Mouse (Mus musculus) stomach, postnatal 0 days (tissue): ENCODE measurements around the gene Sgsm3. TPM values are rescaled to one million over a fixed set of nuclear protein-coding genes. Genes with fewer than 3 reads are reported as not detected.
A peak's percentile ranks its signal among the peaks of the same experiment; 100 is the strongest.

Experiments
- ATAC-seq: fragments of 200-750 bp; cut with Nextera tagmentation; 2 replicates; pipeline ENCODE4 v1.8.0; 2017; ENCODE audit not compliant: low FRiP score, low TSS enrichment
- DNase-seq: peaks from one replicate; pipeline ENCODE4 v3.0.0-alpha.2; 2016; ENCODE audit warnings: low spot score
- H3K27ac ChIP-seq: fragments of 300-500 bp; sonication (generic); replicated peaks from 2 replicates; pipeline ENCODE4 v1.5.1; 2014; ENCODE audit warnings: mild to moderate bottlenecking, control low read depth
- H3K27me3 ChIP-seq: fragments of 300-500 bp; sonication (generic); 2 replicates; pipeline ENCODE4 v1.6.1; 2014; ENCODE audit warnings: low read length; ENCODE audit not compliant: control insufficient read depth, insufficient read depth
- H3K36me3 ChIP-seq: fragments of 300-500 bp; sonication (generic); 2 replicates; pipeline ENCODE4 v1.6.1; 2014; ENCODE audit warnings: low read length, mixed read lengths; ENCODE audit not compliant: control insufficient read depth, insufficient read depth
- H3K4me1 ChIP-seq: fragments of 300-500 bp; sonication (generic); replicated peaks from 2 replicates; pipeline ENCODE4 v1.6.1; 2014; ENCODE audit warnings: antibody characterized with exemption; ENCODE audit not compliant: control insufficient read depth, insufficient read depth
- H3K4me2 ChIP-seq: fragments of 300-500 bp; sonication (generic); replicated peaks from 2 replicates; pipeline ENCODE4 v1.6.1; 2014; ENCODE audit warnings: low read depth, mild to moderate bottlenecking, control low read depth, moderate library complexity
- H3K4me3 ChIP-seq: fragments of 300-500 bp; sonication (generic); 2 replicates; pipeline ENCODE4 v1.5.1; 2014; ENCODE audit warnings: low read depth, low read length, control low read depth
- H3K9ac ChIP-seq: fragments of 300-500 bp; sonication (generic); 2 replicates; pipeline ENCODE4 v1.6.1; 2014; ENCODE audit warnings: mild to moderate bottlenecking, low read length, control low read depth, mixed read lengths
- H3K9me3 ChIP-seq: fragments of 300-500 bp; sonication (generic); 2 replicates; pipeline ENCODE4 v1.6.1; 2016; ENCODE audit warnings: low read length; ENCODE audit not compliant: control insufficient read depth
- CTCF ChIP-seq: IDR thresholded peaks from 2 replicates; pipeline ENCODE4 v1.5.1; 2016; ENCODE audit warnings: antibody characterized with exemption, low read depth, mild to moderate bottlenecking, moderate library complexity
- EP300 ChIP-seq: optimal IDR thresholded peaks from 2 replicates; pipeline ENCODE3; 2016; ENCODE audit warnings: antibody characterized with exemption
- WGBS: fragments of 180-500 bp; shearing (Covaris S2); extraction: QIAGEN DNeasy Blood & Tissue Kit; methylation state at CpG from one replicate; pipeline ENCODE4 v1.1.7; 2014; 5-methylcytosine and 5-hydroxymethylcytosine counted together
- polyA plus RNA-seq: library from polyadenylated mRNA; unstranded; fragments of >200 nt; fragmentation: Nextera tagmentation; extraction: Ambion mirVana; gene quantifications from 2 replicates; pipeline ENCODE4 v1.2.1, GENCODE M21; 2015

Sgsm3 gene
- polyA plus RNA-seq, 1 experiment from 2014 or later, result 44.8 TPM

GRCm38 (mm10) chr15:81021377-81021776 is 43.8 kb downstream of the Sgsm3 start:
- TF ChIP-seq CTCF, result no peak
- no peak for TF ChIP-seq EP300

DNA sequence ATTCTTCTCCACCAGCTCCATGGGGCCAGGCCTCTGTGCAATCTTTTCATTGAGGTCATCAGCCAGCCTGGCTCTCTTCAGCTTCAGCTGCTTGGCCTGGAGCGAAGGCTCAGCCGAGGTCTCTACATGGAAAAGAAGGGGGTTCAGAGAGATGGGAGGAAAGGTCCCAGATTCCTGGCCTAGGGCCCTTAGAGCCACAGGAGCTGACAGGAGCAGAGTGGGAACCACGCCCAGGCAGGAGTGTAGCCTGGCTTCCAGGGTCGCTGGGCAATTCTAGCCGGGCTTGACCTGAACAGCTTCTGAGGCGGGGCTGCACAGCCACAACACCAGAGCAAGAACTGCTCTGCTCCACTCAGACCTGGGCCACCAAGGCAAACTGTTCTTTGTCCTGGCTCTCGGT is 44.9 kb downstream of the Sgsm3 start:
- no peaks in the 10 kb centered on the region for H3K4me1 ChIP-seq
- H3K9me3 ChIP-seq, result no peaks in the 10 kb centered on the region
- no peak overlapping the region for H3K27ac ChIP-seq
- no peak overlapping the region for H3K4me2 ChIP-seq
- no peak for DNase-seq
- peaks cover 20% of the 10 kb centered on the region; the same call in 1 of the 2 replicates for H3K36me3 ChIP-seq
- no peak overlapping the region for H3K9ac ChIP-seq
- WGBS, result 82% methylated on average over 7 of the region's 7 CpGs
- TF ChIP-seq EP300 (no peak), CTCF (no peak)
- ATAC-seq, result no peak
- no peak overlapping the region for H3K4me3 ChIP-seq
- no peaks in the 10 kb centered on the region for H3K27me3 ChIP-seq

More at GRCm38 (mm10) chr15:81021377-81021776, 43.8 kb downstream of the Sgsm3 start:
- Histone ChIP-seq H3K4me2 (no peak overlapping the region), H3K9me3 (no peaks in the 10 kb centered on the region), H3K36me3 (peaks cover 27% of the 10 kb centered on the region), H3K27ac (no peak overlapping the region), H3K27me3 (no peaks in the 10 kb centered on the region), H3K9ac (no peak overlapping the region), H3K4me1 (no peaks in the 10 kb centered on the region), H3K4me3 (no peak overlapping the region)
- ATAC-seq (no peak), DNase-seq (no peak)
- WGBS, result 69% methylated on average over 6 of the region's 6 CpGs

DNA sequence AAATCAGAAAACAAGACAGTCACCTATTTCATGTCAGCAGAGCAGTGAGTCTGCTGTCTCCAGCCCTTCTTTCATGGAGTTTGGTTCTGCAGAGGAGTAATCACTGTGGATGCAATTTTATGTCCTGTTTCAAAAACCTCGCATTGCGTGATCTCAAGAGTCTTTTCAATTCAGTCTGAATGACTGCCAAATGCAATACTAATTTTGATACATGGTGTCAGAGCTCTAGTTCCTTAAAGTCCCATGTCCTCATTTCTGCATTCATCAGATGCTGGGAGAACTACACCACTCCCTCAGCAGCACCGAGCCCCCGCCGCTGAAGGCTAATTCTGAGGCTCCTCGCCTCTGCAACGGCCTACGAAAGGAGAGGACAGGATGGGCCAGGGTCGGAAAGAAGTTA is 46.3 kb downstream of the Sgsm3 start:
- ATAC-seq (no peak), DNase-seq (no peak)
- no peak overlapping the region for H3K27ac ChIP-seq
- 89% methylated on average over 9 of the region's 9 CpGs for WGBS
- H3K27me3 ChIP-seq, result no peaks in the 10 kb centered on the region
- no peaks in the 10 kb centered on the region for H3K9me3 ChIP-seq
- no peak overlapping the region for H3K9ac ChIP-seq
- H3K36me3 ChIP-seq, result peaks cover 7% of the 10 kb centered on the region; the same call in 1 of the 2 replicates
- no peak overlapping the region for H3K4me2 ChIP-seq
- H3K4me1 ChIP-seq, result 0 out of 2 replicates have a peak, but pooled peaks cover 2% of the 10 kb centered on the region
- no peak overlapping the region for H3K4me3 ChIP-seq
- no peak for TF ChIP-seq EP300

DNA sequence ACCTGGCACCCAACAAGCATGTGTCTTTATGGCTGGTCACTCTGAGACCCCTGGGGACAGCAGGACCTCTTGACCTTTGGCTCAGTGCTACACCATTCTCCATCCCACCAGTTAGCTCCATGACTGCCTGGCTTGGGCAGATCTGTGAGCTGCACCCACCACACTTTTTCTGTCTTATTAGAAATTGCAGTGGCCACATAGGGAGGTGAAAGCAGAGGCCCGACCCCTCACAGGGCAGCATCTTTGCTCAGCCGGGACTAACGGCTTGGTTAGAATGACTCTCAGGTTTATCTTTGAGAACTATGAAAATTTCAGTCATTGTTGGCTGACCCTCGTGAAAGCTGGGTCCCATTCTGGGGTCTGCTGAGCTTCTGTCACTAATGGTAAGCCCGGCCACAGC is 49.3 kb downstream of the Sgsm3 start:
- no peak for DNase-seq
- Histone ChIP-seq H3K9me3 (no peaks in the 10 kb centered on the region), H3K4me1 (peaks cover 2% of the 10 kb centered on the region; the same call in 1 of the 2 replicates), H3K4me3 (no peak overlapping the region), H3K27ac (no peak overlapping the region), H3K4me2 (no peak overlapping the region), H3K27me3 (no peaks in the 10 kb centered on the region), H3K36me3 (peaks cover 2% of the 10 kb centered on the region; the same call in 1 of the 2 replicates), H3K9ac (no peak overlapping the region)
- no peak for TF ChIP-seq EP300
- no peak for TF ChIP-seq CTCF
- peak; percentile 27; the same call in 1 of the 2 replicates for ATAC-seq
- 75% methylated on average over 5 of the region's 5 CpGs for WGBS

- Histone ChIP-seq H3K27ac (0 out of 2 replicates have a peak overlapping the region, but pooled peaks have one; percentile 1), H3K4me3 (no peak overlapping the region), H3K9me3 (no peaks in the 10 kb centered on the region), H3K9ac (no peak overlapping the region), H3K4me1 (peaks cover 2% of the 10 kb centered on the region; the same call in 1 of the 2 replicates), H3K36me3 (no peaks in the 10 kb centered on the region), H3K27me3 (no peaks in the 10 kb centered on the region), H3K4me2 (no peak overlapping the region)
- 28% methylated on average over 8 of the region's 8 CpGs for WGBS
- DNase-seq (peak; percentile 86), ATAC-seq (peak; percentile 89)
- no peak for TF ChIP-seq EP300
- TF ChIP-seq CTCF, result peak; percentile 94
These were observed 50.0 kb downstream of the Sgsm3 start for GRCm38 (mm10) chr15:81027378-81028173.

DNA sequence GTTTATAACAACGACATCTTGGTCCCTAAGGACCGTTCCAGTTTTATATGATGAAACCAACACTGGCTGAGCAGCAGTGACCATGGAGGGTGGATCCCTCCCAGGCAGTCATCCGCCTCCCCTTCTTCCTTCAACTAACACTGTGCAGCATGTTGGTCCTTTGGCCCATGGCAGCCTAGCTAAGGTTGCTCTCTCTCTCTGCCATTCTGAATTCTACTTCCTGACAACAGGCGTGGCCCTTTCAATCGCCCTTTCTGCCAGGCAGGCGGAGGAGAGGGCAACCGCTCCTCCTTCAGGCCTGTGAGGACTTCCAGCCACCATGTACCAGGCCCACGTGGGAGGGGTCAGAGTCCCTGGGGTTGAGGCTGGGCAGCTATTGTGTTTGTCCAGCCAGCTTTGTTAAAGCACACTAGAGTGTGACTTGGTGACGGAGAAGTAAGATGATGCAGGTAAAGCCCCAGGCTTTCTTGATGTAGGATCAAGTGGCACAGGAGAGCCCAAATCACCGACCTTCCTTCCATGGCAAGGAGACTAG is 53.4 kb downstream of the Sgsm3 start:
- H3K4me2 ChIP-seq, result no peak overlapping the region
- DNase-seq, result peak; percentile 76
- no peak; the same call in 1 of the 2 replicates for ATAC-seq
- TF ChIP-seq CTCF (0 out of 2 replicates have a peak, but pooled peaks have one; percentile 8), EP300 (no peak)
- H3K27ac ChIP-seq, result peak overlapping the region; percentile 18; the same call in 1 of the 2 replicates
- H3K4me3 ChIP-seq, result no peak overlapping the region
- 66% methylated on average over 10 of the region's 10 CpGs for WGBS
- H3K9ac ChIP-seq, result no peak overlapping the region
- H3K36me3 ChIP-seq, result no peaks in the 10 kb centered on the region
- peaks cover 5% of the 10 kb centered on the region for H3K4me1 ChIP-seq
- H3K9me3 ChIP-seq, result no peaks in the 10 kb centered on the region
- H3K27me3 ChIP-seq, result no peaks in the 10 kb centered on the region
